Mouse (Mus musculus) liver, postnatal 0 days (tissue): ENCODE results near the gene Zfp428.

Experiments
- CTCF ChIP-seq: sonication (generic); IDR thresholded peaks from 2 replicates; pipeline ENCODE4 v1.5.1; 2016; ENCODE audit warnings: antibody characterized with exemption, low read depth
- EP300 ChIP-seq: IDR thresholded peaks from 2 replicates; pipeline ENCODE4 v1.6.1; 2016; ENCODE audit warnings: antibody characterized with exemption, low read depth, mild to moderate bottlenecking

DNA sequence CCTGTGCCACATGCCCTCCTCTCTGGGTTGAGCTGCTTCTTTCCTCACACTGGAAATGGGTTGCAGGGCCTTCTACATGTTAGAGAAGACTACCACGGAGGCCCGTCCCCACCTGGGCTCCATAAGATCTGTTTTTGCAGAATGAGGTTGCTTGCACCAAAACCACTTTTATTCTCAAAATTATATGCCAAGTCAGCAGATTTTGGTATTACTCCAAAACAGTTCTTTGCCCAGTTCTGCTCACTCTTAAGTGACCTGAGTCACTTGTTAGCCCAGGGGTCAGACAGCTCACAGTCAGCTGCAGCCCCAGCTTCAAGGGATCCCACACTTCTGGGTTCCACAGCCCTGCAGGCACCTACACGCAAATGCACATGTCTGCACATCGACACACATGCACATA is 54.6 kb downstream of the Zfp428 start:
- TF ChIP-seq CTCF (no peak), EP300 (no peak)
